Mouse (Mus musculus) lung, postnatal 0 days (tissue): Measurements from ENCODE around the gene Paqr3. TPM values are rescaled to one million over a fixed set of nuclear protein-coding genes. Genes with fewer than 3 reads are reported as not detected.

Source experiments
- ATAC-seq: fragments of 200-750 bp; cut with Nextera tagmentation; 2 replicates; pipeline ENCODE4 v1.8.0; 2017; ENCODE audit warnings: moderate library complexity
- DNase-seq: peaks from one replicate; pipeline ENCODE4 v3.0.0-alpha.2; 2016; ENCODE audit warnings: low spot score
- H3K27ac ChIP-seq: fragments of 300-500 bp; sonication (generic); 2 replicates; pipeline ENCODE4 v1.5.1; 2014; ENCODE audit warnings: antibody characterized with exemption, mild to moderate bottlenecking, low read length, mixed read lengths
- H3K27me3 ChIP-seq: fragments of 300-500 bp; sonication (generic); replicated peaks from 2 replicates; pipeline ENCODE4 v1.6.1; 2014; ENCODE audit warnings: low read length, mixed read lengths; ENCODE audit not compliant: insufficient read depth
- H3K36me3 ChIP-seq: fragments of 300-500 bp; sonication (generic); 2 replicates; pipeline ENCODE4 v1.6.1; 2014; ENCODE audit warnings: low read length, mixed read lengths; ENCODE audit not compliant: insufficient read depth
- H3K4me1 ChIP-seq: fragments of 300-500 bp; sonication (generic); 2 replicates; pipeline ENCODE4 v1.6.1; 2014; ENCODE audit warnings: antibody characterized with exemption, low read depth, low read length, mixed read lengths; ENCODE audit not compliant: insufficient read depth
- H3K4me2 ChIP-seq: fragments of 300-500 bp; sonication (generic); replicated peaks from 2 replicates; pipeline ENCODE4 v1.6.1; 2014; ENCODE audit warnings: low read depth, mild to moderate bottlenecking, low read length, moderate library complexity, mixed read lengths
- H3K4me3 ChIP-seq: fragments of 300-500 bp; sonication (generic); 2 replicates; pipeline ENCODE4 v1.5.1; 2014; ENCODE audit warnings: low read depth, low read length
- H3K9ac ChIP-seq: fragments of 300-500 bp; sonication (generic); replicated peaks from 2 replicates; pipeline ENCODE4 v1.6.1; 2014; ENCODE audit warnings: low read depth, mild to moderate bottlenecking
- H3K9me3 ChIP-seq: fragments of 300-500 bp; sonication (generic); 2 replicates; pipeline ENCODE4 v1.6.1; 2016; ENCODE audit warnings: low read length, mixed read lengths
- CTCF ChIP-seq: IDR thresholded peaks from 2 replicates; pipeline ENCODE4 v1.5.1; 2016; ENCODE audit warnings: antibody characterized with exemption, mild to moderate bottlenecking
- EP300 ChIP-seq: IDR thresholded peaks from 2 replicates; pipeline ENCODE4 v1.6.1; 2016; ENCODE audit warnings: antibody characterized with exemption, mild to moderate bottlenecking, control low read depth
- WGBS: fragments of 180-500 bp; shearing (Covaris S2); extraction: QIAGEN DNeasy Blood & Tissue Kit; methylation state at CpG from one replicate; pipeline ENCODE4 v1.1.7; 2014; 5-methylcytosine and 5-hydroxymethylcytosine counted together
- polyA plus RNA-seq: library from polyadenylated mRNA; unstranded; fragments of >200 nt; fragmentation: Nextera tagmentation; extraction: Ambion mirVana; gene quantifications from 2 replicates; pipeline ENCODE4 v1.2.1, GENCODE M21; 2015

The Paqr3 gene
- polyA plus RNA-seq, 1 experiment from 2014 or later, result 1.4 TPM

GRCm38 (mm10) chr5:97126005-97126404, 14.6 kb upstream of the Paqr3 start:
- Histone ChIP-seq H3K4me3 (no peak overlapping the region), H3K4me1 (no peaks in the 10 kb centered on the region), H3K4me2 (no peak overlapping the region), H3K27ac (no peak overlapping the region), H3K9ac (no peak overlapping the region), H3K9me3 (no peaks in the 10 kb centered on the region), H3K36me3 (no peaks in the 10 kb centered on the region), H3K27me3 (no peaks in the 10 kb centered on the region)
- 20% methylated on average over 4 of the region's 4 CpGs for WGBS
- ATAC-seq (peak; percentile 61), DNase-seq (peak; percentile 61)
- TF ChIP-seq CTCF (peak; percentile 84), EP300 (no peak)

- Histone ChIP-seq H3K4me1 (no peaks in the 10 kb centered on the region), H3K9me3 (no peaks in the 10 kb centered on the region), H3K27ac (no peak overlapping the region), H3K27me3 (no peaks in the 10 kb centered on the region), H3K36me3 (no peaks in the 10 kb centered on the region), H3K4me2 (peak overlapping the region; percentile 19), H3K4me3 (no peak overlapping the region), H3K9ac (no peak overlapping the region)
- 44% methylated on average over 10 of the region's 10 CpGs for WGBS
- no peak for DNase-seq
- ATAC-seq, result peak; percentile 4; the same call in 1 of the 2 replicates
- TF ChIP-seq EP300 (no peak), CTCF (no peak)
Measured at GRCm38 (mm10) chr5:97125459-97125970, 14.1 kb upstream of the Paqr3 start.

DNA sequence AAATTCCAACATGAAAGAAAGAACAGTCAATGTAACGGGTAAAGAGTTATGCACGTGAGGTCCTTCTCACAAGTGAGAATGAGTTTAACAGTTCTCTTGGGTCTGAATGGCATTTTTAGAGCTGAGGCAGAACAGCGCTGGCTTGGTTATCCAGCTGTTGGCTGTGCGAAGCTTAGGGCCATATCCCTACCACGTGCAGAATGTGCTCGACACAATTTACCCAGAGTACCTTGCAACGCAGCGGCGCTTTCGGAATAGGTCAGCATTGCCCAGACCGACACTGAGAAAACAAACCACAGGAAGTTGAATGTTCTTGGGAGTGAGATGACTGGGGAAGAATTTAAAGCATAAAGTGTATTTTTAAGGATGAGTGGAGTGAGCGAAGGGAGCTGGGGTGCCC, 13.6 kb upstream of the Paqr3 start:
- ATAC-seq, result peak; percentile 38; the same call in 1 of the 2 replicates

GRCm38 (mm10) chr5:97110697-97111096, 699 bp downstream of the Paqr3 start:
- ATAC-seq (no peak), DNase-seq (no peak)
- H3K9ac ChIP-seq, result 0 out of 2 replicates have a peak overlapping the region, but pooled peaks have one; percentile 46
- peak overlapping the region; percentile 68 for H3K4me3 ChIP-seq
- no peak overlapping the region for H3K27ac ChIP-seq
- peak overlapping the region; percentile 91 for H3K4me2 ChIP-seq
- H3K27me3 ChIP-seq, result no peaks in the 10 kb centered on the region
- TF ChIP-seq CTCF, result no peak
- no peak for TF ChIP-seq EP300
- no peaks in the 10 kb centered on the region for H3K9me3 ChIP-seq
- H3K4me1 ChIP-seq, result peaks cover 5% of the 10 kb centered on the region; the same call in 1 of the 2 replicates
- H3K36me3 ChIP-seq, result no peaks in the 10 kb centered on the region
- 16% methylated on average over 5 of the region's 5 CpGs for WGBS

More for the DNA sequence above, 13.6 kb upstream of the Paqr3 start:
- DNase-seq, result no peak
- Histone ChIP-seq H3K27ac (no peak overlapping the region), H3K4me3 (no peak overlapping the region), H3K9me3 (no peaks in the 10 kb centered on the region), H3K36me3 (no peaks in the 10 kb centered on the region), H3K4me1 (no peaks in the 10 kb centered on the region), H3K9ac (no peak overlapping the region), H3K4me2 (peak overlapping the region; percentile 19; the same call in 1 of the 2 replicates), H3K27me3 (no peaks in the 10 kb centered on the region)
- 59% methylated on average over 12 of the region's 12 CpGs for WGBS
- TF ChIP-seq EP300, result no peak
- no peak for TF ChIP-seq CTCF

DNA sequence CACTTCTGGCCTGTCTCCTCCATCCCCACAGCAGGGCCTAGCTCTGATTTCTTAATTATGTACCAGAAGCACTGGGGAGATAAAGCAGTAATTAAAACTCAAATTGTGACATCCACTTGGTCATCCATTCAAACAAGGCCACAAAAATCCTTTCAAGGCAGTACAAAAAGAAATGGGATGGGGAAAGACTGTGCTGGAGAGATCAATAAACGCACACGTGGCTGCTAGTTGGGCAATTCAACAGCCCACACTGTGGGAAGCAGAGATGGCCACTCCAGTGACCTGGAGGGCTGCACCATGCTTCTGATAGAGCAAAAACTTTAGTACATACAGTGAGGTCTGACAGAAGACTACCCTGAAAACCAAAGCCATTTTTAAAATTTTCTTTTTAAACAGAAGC, 1.3 kb downstream of the Paqr3 start:
- DNase-seq, result no peak
- 53% methylated on average over 2 of the region's 2 CpGs for WGBS
- no peak for TF ChIP-seq CTCF
- TF ChIP-seq EP300, result no peak

DNA sequence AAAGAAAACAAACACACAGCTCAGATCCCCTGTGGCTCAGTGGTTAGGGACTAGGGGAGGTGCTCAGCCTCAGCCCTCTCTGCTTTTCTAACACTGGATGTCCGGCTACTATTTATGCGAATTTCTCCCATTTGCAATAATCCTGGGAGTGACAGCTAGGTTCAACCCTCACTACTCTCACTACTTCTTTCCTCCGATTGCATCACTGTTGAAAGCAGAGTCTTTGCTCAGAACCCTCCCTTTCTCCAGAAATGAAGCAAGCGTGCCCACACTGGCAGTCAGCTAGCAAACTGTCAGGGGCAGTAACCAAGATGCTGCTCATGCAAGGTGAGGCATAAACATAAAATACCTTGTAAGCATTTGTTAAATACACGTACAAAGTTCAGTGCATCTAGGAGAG, 3.1 kb downstream of the Paqr3 start:
- Histone ChIP-seq H3K9me3 (no peaks in the 10 kb centered on the region), H3K27me3 (no peaks in the 10 kb centered on the region), H3K4me2 (no peak overlapping the region), H3K4me1 (peaks cover 5% of the 10 kb centered on the region; the same call in 1 of the 2 replicates), H3K4me3 (no peak overlapping the region), H3K27ac (no peak overlapping the region), H3K36me3 (no peaks in the 10 kb centered on the region), H3K9ac (no peak overlapping the region)
- DNase-seq, result no peak
- no peak for ATAC-seq
- WGBS, result 88% methylated on average over 5 of the region's 5 CpGs
- TF ChIP-seq CTCF (no peak), EP300 (no peak)

More for the DNA sequence above, 1.3 kb downstream of the Paqr3 start:
- H3K9me3 ChIP-seq, result no peaks in the 10 kb centered on the region
- no peaks in the 10 kb centered on the region for H3K27me3 ChIP-seq
- no peak overlapping the region for H3K27ac ChIP-seq
- H3K4me3 ChIP-seq, result no peak overlapping the region
- no peak for ATAC-seq
- no peak overlapping the region for H3K4me2 ChIP-seq
- no peaks in the 10 kb centered on the region for H3K36me3 ChIP-seq
- H3K4me1 ChIP-seq, result peaks cover 5% of the 10 kb centered on the region; the same call in 1 of the 2 replicates
- H3K9ac ChIP-seq, result no peak overlapping the region
